Mouse (Mus musculus) lung, postnatal 0 days (tissue): ENCODE measurements around the gene Med26. TPM values are rescaled to one million over a fixed set of nuclear protein-coding genes. Genes with fewer than 3 reads are reported as not detected.
A peak's percentile ranks its signal among the peaks of the same experiment; 100 is the strongest.

Experiments used
- ATAC-seq: fragments of 200-750 bp; cut with Nextera tagmentation; 2 replicates; pipeline ENCODE4 v1.8.0; 2017; ENCODE audit warnings: moderate library complexity
- DNase-seq: peaks from one replicate; pipeline ENCODE4 v3.0.0-alpha.2; 2016; ENCODE audit warnings: low spot score
- H3K27ac ChIP-seq: fragments of 300-500 bp; sonication (generic); 2 replicates; pipeline ENCODE4 v1.5.1; 2014; ENCODE audit warnings: antibody characterized with exemption, mild to moderate bottlenecking, low read length, mixed read lengths
- H3K27me3 ChIP-seq: fragments of 300-500 bp; sonication (generic); replicated peaks from 2 replicates; pipeline ENCODE4 v1.6.1; 2014; ENCODE audit warnings: low read length, mixed read lengths; ENCODE audit not compliant: insufficient read depth
- H3K36me3 ChIP-seq: fragments of 300-500 bp; sonication (generic); 2 replicates; pipeline ENCODE4 v1.6.1; 2014; ENCODE audit warnings: low read length, mixed read lengths; ENCODE audit not compliant: insufficient read depth
- H3K4me1 ChIP-seq: fragments of 300-500 bp; sonication (generic); 2 replicates; pipeline ENCODE4 v1.6.1; 2014; ENCODE audit warnings: antibody characterized with exemption, low read depth, low read length, mixed read lengths; ENCODE audit not compliant: insufficient read depth
- H3K4me2 ChIP-seq: fragments of 300-500 bp; sonication (generic); replicated peaks from 2 replicates; pipeline ENCODE4 v1.6.1; 2014; ENCODE audit warnings: low read depth, mild to moderate bottlenecking, low read length, moderate library complexity, mixed read lengths
- H3K4me3 ChIP-seq: fragments of 300-500 bp; sonication (generic); 2 replicates; pipeline ENCODE4 v1.5.1; 2014; ENCODE audit warnings: low read depth, low read length
- H3K9ac ChIP-seq: fragments of 300-500 bp; sonication (generic); replicated peaks from 2 replicates; pipeline ENCODE4 v1.6.1; 2014; ENCODE audit warnings: low read depth, mild to moderate bottlenecking
- H3K9me3 ChIP-seq: fragments of 300-500 bp; sonication (generic); 2 replicates; pipeline ENCODE4 v1.6.1; 2016; ENCODE audit warnings: low read length, mixed read lengths
- CTCF ChIP-seq: IDR thresholded peaks from 2 replicates; pipeline ENCODE4 v1.5.1; 2016; ENCODE audit warnings: antibody characterized with exemption, mild to moderate bottlenecking
- EP300 ChIP-seq: IDR thresholded peaks from 2 replicates; pipeline ENCODE4 v1.6.1; 2016; ENCODE audit warnings: antibody characterized with exemption, mild to moderate bottlenecking, control low read depth
- WGBS: fragments of 180-500 bp; shearing (Covaris S2); extraction: QIAGEN DNeasy Blood & Tissue Kit; methylation state at CpG from one replicate; pipeline ENCODE4 v1.1.7; 2014; 5-methylcytosine and 5-hydroxymethylcytosine counted together
- polyA plus RNA-seq: library from polyadenylated mRNA; unstranded; fragments of >200 nt; fragmentation: Nextera tagmentation; extraction: Ambion mirVana; gene quantifications from 2 replicates; pipeline ENCODE4 v1.2.1, GENCODE M21; 2015

The Med26 gene
- polyA plus RNA-seq, 1 experiment from 2014 or later: 9.6 TPM

GRCm38 (mm10) chr8:72555770-72556169, 7.7 kb upstream of the Med26 start:
- DNase-seq: no peak
- no peak for ATAC-seq
- Histone ChIP-seq H3K36me3 (no peaks in the 10 kb centered on the region), H3K9ac (no peak overlapping the region), H3K9me3 (no peaks in the 10 kb centered on the region), H3K27me3 (no peaks in the 10 kb centered on the region), H3K4me2 (no peak overlapping the region), H3K27ac (no peak overlapping the region), H3K4me3 (no peak overlapping the region), H3K4me1 (no peaks in the 10 kb centered on the region)
- TF ChIP-seq CTCF (no peak), EP300 (no peak)
- 48% methylated on average over 4 of the region's 4 CpGs for WGBS

DNA sequence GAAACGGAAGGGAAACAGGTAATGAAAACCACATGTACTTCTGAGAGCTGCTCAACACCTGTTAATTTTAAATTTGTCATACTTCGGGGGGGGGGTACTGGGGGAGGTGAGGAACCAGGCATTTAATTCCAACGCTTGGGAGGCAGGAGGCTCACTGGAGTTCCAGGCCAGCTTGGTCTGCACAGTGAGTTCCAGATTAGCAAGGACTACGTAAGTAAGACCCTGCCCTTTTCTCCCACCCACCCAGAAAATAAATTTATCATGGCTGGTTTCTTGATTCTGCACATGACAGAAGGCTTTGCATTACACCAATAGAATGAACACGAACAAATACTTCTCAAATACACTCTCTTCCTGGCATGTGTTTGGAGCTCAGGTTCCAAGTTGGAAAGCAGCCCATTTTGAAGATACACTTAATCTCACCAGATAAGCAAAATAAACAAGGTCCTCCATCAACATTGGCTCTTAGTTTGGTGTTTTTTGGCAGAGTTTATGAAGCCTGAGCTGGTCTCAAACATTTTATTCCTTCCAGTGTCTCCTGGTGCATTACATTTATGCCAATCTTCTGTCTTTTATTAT, 1.3 kb upstream of the Med26 start:
- Histone ChIP-seq H3K27ac (peak overlapping the region; percentile 88), H3K4me2 (peak overlapping the region; percentile 96), H3K9me3 (no peaks in the 10 kb centered on the region), H3K27me3 (no peaks in the 10 kb centered on the region), H3K36me3 (no peaks in the 10 kb centered on the region), H3K9ac (no peak overlapping the region), H3K4me1 (peaks cover 12% of the 10 kb centered on the region), H3K4me3 (peak overlapping the region; percentile 87)
- WGBS: 7% methylated on average over 5 of the region's 5 CpGs
- ATAC-seq: no peak
- DNase-seq: peak; percentile 81
- TF ChIP-seq CTCF: no peak
- peak; percentile 62 for TF ChIP-seq EP300

DNA sequence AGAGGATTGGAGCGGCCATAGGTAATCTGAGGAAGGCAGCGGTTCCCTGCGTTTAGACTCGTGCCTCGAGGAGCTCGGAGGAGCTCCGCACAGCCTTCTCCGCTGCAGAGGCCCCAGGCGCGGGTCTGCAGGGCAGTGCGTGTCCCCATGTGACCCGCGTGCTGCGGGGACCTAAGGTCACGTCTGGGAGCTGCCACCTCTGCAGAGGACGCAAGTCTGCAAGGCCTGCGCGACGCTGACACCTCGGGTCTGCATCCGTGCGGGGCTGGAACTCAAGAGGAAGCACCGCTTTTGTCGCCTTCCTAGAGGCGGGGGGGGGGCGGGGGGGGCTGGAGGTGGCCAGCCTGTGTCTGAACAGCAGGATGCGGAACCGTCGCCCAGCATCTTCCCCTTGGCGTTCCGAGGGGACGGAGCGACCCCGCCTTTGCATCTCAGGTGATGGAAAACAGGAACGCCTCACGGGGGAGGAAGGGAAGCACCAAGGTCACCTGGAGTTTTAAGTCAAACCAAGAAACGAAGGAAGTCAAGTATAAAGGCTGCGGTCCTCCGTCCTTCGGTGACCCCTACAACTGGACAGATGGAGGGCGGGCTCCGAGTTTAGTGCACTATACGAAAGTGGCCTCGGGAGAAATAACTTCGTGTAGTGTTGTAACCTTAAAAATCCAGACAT, 709 bp upstream of the Med26 start:
- no peaks in the 10 kb centered on the region for H3K36me3 ChIP-seq
- H3K27ac ChIP-seq: peak overlapping the region; percentile 88
- peak overlapping the region; percentile 96 for H3K4me2 ChIP-seq
- ATAC-seq (peak; percentile 40), DNase-seq (peak; percentile 71)
- H3K9me3 ChIP-seq: no peaks in the 10 kb centered on the region
- H3K4me3 ChIP-seq: peak overlapping the region; percentile 87
- under 1% methylated on average over 43 of the region's 45 CpGs for WGBS
- peaks cover 12% of the 10 kb centered on the region for H3K4me1 ChIP-seq
- no peak for TF ChIP-seq CTCF
- TF ChIP-seq EP300: no peak
- H3K27me3 ChIP-seq: no peaks in the 10 kb centered on the region
- H3K9ac ChIP-seq: peak overlapping the region; percentile 54

DNA sequence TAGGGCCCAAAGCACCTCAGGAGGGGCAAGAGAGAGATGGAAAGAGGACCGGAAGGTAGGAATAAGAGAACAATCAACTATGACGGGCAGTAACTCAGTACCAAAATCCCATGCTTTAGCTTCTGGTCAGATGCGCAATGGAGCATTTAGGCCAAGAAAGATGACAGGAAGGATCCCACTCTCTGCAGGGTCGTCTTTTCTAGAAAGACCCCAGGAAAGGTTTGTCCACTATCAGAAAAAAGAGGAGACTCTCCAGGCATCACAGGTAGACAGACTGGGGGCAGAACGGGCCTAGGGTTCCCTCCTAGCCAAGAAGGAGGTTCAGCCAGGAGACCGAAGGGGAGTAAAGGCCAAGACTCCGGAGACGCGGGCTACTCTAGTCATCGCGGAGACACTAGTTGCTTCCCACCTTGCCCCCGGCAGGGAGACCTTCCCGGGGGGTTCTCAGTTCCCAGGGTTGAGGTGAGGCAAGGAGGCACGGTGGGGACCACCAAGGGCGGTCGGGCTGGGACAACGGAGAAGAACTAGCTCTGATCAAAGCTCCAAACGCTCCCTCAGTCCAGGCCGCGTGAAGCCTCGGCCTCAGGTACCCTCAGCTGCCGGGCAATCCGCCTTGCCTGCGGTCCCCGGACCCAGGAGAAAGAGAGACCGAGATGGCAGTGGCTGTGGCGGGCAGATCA, 808 bp downstream of the Med26 start:
- peak overlapping the region; percentile 99 for H3K9ac ChIP-seq
- H3K4me3 ChIP-seq: peak overlapping the region; percentile 87
- no peaks in the 10 kb centered on the region for H3K36me3 ChIP-seq
- peak overlapping the region; percentile 85 for H3K27ac ChIP-seq
- peak overlapping the region; percentile 96 for H3K4me2 ChIP-seq
- TF ChIP-seq EP300 (no peak), CTCF (no peak)
- peak; percentile 13 for DNase-seq
- no peak for ATAC-seq
- no peaks in the 10 kb centered on the region for H3K9me3 ChIP-seq
- peaks cover 12% of the 10 kb centered on the region for H3K4me1 ChIP-seq
- no peaks in the 10 kb centered on the region for H3K27me3 ChIP-seq
- WGBS: 2% methylated on average over 24 of the region's 27 CpGs

DNA sequence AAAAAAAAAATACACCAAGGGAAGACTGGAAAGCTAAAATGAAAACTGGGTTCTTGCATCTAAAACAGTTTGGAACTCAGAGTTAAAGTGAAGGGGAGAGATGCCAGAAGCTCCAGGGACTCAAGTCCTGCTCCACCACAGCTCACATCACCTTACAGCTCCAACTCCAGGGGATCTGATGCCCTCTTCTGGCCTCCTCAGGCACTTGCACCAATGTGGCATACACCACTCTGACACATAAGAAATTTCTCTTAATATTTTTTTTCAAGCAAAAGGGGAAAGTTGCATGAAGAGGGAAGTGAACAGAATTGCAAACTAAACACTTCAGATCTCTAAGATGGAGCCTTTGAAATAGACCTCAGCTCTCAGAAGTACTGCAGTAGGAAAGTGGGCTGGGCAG, 8.8 kb downstream of the Med26 start:
- H3K4me1 ChIP-seq: no peaks in the 10 kb centered on the region
- no peak overlapping the region for H3K9ac ChIP-seq
- no peaks in the 10 kb centered on the region for H3K9me3 ChIP-seq
- DNase-seq: peak; percentile 64
- H3K27me3 ChIP-seq: no peaks in the 10 kb centered on the region
- H3K27ac ChIP-seq: no peak overlapping the region
- no peak for TF ChIP-seq EP300
- TF ChIP-seq CTCF: peak; percentile 57
- no peaks in the 10 kb centered on the region for H3K36me3 ChIP-seq
- no peak overlapping the region for H3K4me3 ChIP-seq
- ATAC-seq: peak; percentile 57
- no peak overlapping the region for H3K4me2 ChIP-seq

GRCm38 (mm10) chr8:72534888-72535287, 13.2 kb downstream of the Med26 start:
- Histone ChIP-seq H3K4me2 (no peak overlapping the region), H3K36me3 (no peaks in the 10 kb centered on the region), H3K4me3 (no peak overlapping the region), H3K4me1 (no peaks in the 10 kb centered on the region), H3K9ac (no peak overlapping the region), H3K27ac (no peak overlapping the region), H3K9me3 (no peaks in the 10 kb centered on the region), H3K27me3 (no peaks in the 10 kb centered on the region)
- no peak for TF ChIP-seq EP300
- no peak for TF ChIP-seq CTCF
- 91% methylated on average over 3 of the region's 3 CpGs for WGBS
- DNase-seq: no peak
- ATAC-seq: no peak
